Mouse (Mus musculus) cerebellum, postnatal 25 days (tissue): ENCODE results near the gene Pfn5.
"Not testable (repeated sequence)": the region's sequence is repeated elsewhere in the genome, so short reads cannot be mapped to it uniquely, and the experiment has no call there.

Experiments used
- DNase-seq, 2 experiments: peaks; one replicate each; pipeline ENCODE4 v3.0.0; 2021; ENCODE audit warnings: mixed read lengths in 2 of 2

The Pfn5 gene

DNA sequence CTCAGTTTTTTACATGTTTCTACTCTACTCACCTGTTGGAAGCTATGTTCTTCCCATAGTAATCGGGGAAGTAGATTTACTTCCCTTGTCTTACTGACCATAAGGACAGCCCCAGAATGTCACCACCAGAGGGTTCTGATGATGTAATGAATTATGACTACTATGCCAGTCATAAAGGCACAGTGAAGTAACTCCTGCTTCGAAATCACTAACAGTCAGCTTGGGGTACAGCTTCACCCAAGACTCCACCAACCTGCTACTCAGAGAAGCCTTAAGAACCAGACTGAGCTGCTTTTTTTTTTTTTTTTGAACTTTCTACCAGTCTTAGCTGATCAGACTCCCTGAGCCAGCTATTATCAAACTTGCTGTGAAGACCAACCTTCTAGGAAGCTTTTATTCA is at the start of gene Pfn5, which contains the start of gene Asb12:
Pfn5 (plus strand) TSS at position 218 of the 400 bp plus-strand sequence.
Asb12 (minus strand) TSS at position 101 of the 400 bp plus-strand sequence.
- DNase-seq: no peak

DNA sequence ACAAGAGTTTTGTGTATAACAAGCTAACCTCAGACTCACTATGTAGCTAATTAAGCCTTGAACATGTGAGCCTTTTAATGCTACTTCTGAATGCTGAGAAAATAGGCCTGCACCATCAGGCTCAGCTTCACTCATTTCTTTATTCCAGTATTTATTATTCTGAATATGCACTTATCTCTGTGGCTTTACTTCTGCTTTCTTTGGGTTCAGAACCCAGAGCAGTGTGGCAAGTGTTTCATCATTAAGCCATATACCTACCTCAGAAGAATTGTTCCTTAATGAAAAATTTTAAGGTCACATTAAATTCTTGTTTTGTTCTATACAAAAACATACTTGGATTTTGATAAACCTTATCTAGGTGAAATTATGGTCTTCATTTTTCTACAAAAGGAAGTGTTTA is 34.0 kb upstream of the Pfn5 start:
- DNase-seq: no peak

DNA sequence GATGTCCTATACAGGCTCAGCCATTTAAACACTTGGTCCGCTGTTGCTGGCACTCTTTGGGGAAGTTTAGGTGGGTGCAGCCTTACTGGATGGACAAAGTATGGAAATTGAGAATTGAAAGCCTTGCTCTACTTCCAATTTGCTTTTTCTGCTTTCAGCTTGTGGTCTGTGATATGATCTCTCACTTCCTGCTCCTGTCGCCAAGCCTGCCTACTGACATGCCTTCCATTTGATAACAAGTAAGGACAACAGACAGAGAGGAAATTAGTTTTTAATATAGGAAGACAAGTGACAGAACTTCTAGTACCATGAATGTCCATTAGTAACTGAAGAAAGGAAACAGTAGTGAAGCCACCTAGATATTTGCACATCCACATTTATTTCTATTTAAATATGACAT is 32.7 kb upstream of the Pfn5 start:
- no peak for DNase-seq

DNA sequence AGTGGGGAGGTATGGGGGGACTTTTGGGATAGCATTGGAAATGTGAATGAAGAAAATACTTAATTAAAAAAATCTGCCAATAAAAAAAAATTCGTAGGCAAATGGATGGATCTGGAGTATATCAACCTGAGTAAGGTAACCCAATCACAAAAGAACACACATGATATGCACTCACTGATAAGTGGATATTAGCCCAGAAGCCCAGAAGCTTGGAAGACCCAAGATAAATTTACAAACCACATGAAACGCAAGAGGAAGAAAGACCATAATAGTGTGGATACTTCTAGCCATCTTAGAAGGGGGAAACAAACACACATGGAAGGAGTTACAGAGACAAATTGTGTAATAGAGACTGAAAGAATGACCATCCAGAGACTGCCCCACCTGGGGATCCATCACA is 22.4 kb upstream of the Pfn5 start:
- not testable (repeated sequence) for DNase-seq

DNA sequence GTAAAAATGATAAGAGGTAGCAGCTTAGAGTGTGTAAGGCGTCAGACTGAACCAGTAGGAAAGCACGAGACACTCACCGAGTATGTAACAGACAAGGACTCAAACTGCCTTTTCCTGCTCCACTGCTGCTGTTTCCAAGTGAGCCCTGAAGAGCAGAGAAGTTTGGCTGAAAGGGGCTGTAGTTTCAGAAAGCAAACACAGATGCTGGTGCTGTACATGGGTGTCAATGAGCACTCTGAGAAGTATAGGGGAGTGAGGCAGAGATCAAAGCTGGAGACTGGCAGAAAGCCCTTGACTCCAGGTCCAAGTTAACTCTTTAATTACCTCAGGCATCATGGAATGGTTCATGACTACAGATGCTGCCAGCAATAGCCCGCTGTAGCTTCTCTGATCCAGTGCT is 3.6 kb upstream of the Pfn5 start:
- no peak for DNase-seq

DNA sequence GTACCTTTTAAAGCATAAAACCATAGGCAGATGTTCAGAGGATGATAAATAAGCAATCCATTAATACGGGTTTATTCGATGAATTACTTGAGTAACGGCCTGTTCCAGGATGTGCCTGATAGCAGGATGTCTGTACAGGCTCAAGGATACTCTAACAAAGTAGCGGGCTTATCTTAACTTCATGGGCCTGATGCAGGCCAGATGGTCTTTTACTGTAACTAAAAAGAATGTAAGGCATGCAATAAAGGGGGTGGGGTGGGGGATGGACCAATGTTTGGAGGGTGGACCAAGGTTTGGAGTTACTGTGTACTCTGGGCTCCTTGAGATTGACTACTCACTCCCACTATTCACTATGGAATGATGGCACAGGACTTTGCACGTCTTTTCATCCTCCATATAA is 42.7 kb downstream of the Pfn5 start:
- DNase-seq: no peak
